Mouse (Mus musculus) cerebellum, postnatal 10 days (tissue): ENCODE measurements around the gene Trpm2.
"Not testable (repeated sequence)": the region's sequence is repeated elsewhere in the genome, so short reads cannot be mapped to it uniquely, and the experiment has no call there.

ENCODE experiments used
- DNase-seq, 2 experiments: peaks; one replicate each; pipeline ENCODE4 v3.0.0; 2021; ENCODE audit warnings: mixed read lengths in 2 of 2

Gene Trpm2

DNA sequence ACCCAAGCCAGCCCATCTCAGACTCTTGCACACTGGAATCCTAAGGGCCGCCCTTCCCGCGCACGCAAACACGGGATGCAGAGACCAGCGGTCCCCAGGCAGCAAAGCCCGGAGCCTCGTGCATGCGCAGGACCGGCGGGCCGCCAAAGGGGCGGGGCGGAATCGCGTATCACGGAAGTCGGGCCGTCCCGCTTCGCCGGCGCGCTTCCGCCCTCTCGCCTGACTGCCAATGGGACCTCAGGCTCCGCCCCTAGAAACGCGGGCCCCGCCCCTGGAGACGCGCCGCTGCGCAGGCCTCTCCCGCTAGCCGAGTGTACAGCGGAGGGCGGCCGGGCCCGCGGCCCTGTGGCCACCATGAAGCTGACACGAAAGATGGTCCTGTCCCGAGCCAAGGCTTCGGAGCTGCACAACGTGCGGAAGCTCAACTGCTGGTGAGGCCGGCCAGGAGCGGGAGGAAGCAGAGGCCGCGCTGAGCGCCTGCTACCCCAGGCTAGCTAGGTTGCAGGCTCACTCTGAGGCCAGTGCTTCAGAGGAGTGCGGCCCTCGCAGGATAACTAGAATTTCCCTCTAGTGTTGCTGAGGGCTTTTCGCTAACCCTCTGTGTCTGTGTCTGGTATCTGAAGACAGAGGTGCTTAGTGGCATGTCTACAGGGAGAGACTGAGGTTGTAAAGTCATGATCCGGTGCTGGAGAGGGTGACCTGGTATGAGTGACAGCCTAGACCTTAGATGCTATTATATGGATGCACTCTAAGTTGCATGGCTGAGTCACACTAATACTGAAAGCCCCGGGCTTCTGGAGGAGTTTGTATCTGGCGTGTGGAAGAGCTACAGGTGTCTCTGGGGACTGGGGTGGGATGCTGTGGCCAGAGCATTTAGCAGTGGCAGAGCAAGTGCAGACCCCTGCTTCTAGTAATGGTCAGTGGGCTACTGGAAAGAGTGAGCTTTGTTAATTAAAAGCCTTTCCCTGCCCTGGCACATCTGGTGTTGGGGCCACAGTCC is 8.3 kb upstream of the Trpm2 start, which contains the start of gene 1810043G02Rik:
Gene 1810043G02Rik, plus strand, starts transcription at position 174 of the 1,000 bp plus-strand sequence.
- peak; percentile 100 for DNase-seq

DNA sequence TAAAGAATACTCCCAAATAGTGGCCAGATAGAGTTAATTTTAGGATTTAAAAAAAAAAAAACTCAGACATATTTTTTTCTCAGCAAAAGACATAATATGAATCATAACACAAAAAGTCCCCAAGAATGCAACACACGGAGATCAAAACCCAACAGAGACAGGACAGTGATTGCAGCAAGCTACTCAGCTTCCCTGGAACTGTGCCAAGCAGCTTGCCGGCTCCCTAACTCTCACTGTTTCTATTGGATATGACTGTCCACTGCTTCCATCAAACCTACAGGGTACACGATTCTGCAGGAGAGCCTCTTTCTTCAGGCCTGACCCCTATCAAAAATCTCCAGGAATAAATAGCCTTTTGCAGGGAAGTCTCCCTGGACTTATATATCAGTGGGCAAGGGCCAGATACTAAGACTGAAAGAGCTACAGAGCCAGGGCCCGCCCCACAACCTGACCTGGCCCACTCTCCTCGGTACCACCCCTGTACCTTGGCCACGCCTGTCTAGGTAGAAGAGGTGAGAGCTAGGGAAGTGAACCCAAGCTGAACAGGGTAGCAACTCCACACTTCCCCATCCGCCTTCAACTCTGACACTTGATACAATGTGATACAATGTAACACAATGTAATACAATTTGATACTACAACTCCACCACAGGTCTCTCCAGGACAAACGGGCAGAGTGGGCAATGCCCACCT is 6.2 kb upstream of the Trpm2 start:
- peak; percentile 67 to 72 for DNase-seq

DNA sequence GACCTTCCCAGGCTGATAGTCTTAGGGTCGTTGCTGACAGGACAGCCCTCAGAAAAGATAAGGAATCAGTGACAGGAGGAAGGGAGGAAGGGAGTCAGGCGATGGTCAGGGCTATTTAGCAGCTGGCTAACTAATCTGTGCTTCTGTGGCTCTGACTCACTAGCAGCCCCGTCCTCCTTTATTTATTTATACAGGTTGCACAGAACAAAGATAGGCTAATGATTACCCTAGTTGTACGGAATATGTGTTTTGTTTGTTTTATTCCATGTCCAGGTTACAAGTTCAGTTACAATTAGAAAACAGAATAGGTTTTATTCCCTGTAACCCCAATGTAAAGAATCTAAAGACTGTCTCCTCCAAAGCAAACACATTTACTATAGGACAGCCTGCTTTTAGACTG is 5.3 kb upstream of the Trpm2 start:
- no peak for DNase-seq

- peak in 1 of 2 experiments; percentile 42 for DNase-seq
Observed at GRCm38 (mm10) chr10:77974811-77975210, 4.4 kb upstream of the Trpm2 start.

- no peak for DNase-seq
Observed at GRCm38 (mm10) chr10:77974323-77974722, 4.0 kb upstream of the Trpm2 start.

DNA sequence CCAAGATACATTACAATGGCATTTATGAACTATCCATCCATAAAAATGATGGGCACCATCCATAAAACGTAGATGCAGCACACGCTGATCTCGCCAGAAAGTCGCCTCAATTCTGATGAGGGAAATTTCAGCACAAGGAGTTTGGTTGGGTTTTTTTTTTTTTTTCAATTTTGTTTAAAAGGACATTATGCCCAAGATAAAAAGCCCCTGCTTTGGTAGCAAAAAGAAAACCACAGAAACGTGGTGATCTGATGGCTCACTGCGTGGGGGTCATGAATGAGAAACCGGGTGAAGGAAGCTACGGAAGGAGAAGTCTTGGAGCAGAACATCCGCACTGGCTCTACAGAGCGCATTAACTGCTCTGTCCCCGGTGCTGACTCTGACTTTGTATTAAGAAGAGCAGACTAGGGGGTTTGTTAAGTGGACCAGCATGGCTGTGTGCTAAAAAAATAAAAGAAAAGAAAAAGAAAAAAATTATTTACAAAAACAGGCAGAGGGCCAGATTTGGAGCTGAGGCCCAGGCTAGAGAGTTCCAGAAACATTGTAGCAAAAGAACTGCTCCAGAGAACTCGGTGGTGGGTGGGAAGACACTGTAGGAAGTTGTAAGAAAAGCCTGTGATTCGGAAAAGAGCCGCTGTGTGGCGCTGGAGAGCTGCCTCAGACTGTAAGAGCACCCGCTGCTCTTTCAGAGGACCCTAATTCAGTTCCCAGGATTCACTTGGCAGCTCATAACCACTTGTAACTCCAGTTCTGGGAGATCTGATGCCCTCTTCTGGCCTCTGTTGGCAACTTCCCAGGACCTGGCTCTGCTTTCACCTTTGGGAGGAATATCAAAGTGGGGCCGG is 1.6 kb upstream of the Trpm2 start:
- DNase-seq = peak in 1 of 2 experiments; percentile 36

- no peak for DNase-seq
Observed at GRCm38 (mm10) chr10:77971191-77971590, 828 bp upstream of the Trpm2 start.

- no peak for DNase-seq
Observed at GRCm38 (mm10) chr10:77969973-77970325, 414 bp downstream of the Trpm2 start.

DNA sequence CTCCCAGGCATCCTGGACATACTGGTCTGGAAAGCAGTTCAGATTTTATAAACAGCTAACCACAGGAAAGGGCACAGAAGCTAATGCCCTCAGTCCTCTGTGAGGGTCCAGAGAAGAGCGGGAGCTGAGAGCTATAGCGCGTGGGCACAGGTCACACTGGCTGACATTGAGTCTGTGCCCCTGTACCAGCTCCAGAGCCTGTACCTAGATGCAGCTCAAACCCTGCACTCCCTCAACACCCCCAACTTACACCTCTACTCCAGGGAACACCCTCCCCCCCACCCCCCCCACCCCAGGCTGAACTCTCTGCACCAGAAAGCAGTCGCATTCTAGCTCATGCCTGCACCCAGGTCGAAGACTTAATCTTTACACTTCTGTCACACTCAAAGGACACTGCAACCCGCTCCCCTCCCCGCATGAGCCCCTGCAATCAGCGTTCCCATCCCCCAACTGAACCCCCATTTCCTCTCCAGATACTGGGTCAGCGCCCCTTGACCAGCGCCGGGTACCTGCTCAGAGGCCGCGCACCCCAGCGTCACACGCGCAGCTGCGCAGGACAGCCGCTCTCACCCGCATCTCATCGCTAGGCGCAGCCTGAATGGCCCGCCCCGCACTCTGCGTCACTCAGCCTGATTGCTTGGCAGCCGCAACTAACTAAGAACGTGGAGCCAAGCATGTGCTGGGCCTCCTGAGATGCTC is 940 bp downstream of the Trpm2 start:
- DNase-seq = peak; percentile 81 to 83

- no peak for DNase-seq
Observed at GRCm38 (mm10) chr10:77963971-77964370, 6.4 kb downstream of the Trpm2 start.

DNA sequence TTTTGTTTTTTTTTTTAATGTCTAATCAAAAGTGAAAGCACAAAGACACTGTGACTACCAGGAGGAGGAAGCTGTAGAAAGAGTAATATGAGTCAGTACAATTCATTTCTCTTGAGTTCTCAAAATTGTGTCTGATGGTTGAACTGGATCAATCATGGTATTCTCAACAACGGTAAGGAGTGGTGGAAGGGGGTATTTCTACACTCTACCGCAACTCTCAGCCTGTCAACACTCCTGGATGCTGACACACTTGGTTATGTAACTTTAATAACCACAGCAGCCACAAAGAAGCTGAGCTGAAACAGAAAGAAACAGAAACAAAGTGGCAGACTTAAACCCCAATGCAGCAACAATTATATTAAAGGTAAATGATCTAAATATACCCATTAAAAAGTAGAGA is 7.6 kb downstream of the Trpm2 start:
- DNase-seq = no peak

GRCm38 (mm10) chr10:77950468-77950867 is 19.9 kb downstream of the Trpm2 start:
- not testable (repeated sequence) for DNase-seq

GRCm38 (mm10) chr10:77939685-77940084 is 30.7 kb downstream of the Trpm2 start:
- no peak for DNase-seq

DNA sequence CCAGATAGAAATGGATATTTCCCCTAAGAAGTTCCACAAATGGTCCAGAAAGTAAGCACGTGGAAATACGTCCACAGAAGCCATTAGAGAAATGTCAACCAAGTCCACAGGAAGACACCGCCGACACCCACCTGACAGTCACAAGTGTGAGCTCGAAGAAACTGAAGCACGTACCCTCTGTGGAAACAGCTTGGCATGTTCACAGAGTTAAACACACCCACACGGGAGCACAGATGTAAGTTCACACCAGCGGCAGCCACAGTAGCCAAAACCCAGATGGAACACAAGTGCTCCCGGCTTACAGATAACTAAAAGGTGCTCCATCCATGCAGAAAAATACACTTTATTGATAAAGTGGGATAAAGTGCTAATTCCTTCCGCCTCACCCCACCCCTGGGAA is 43.0 kb downstream of the Trpm2 start:
- DNase-seq = no peak

DNA sequence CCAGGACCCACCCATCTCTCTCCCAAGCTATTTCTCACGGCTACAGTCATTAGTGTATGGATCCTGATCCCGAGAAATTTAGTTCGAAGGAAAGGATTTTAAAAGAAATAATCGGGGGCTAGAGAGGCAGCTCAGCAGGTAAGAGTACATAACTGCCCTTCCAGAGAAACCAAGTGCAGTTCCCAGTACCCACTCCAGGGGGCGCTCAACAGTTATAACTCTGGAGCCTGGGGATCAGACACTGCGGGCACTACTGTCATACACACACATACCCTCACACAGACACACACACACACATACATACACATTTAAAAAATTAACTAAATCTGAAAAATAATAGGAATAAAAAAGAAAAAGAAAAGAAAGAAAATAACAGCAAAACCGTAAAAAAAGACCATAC is 44.2 kb downstream of the Trpm2 start:
- peak; percentile 70 to 79 for DNase-seq

DNA sequence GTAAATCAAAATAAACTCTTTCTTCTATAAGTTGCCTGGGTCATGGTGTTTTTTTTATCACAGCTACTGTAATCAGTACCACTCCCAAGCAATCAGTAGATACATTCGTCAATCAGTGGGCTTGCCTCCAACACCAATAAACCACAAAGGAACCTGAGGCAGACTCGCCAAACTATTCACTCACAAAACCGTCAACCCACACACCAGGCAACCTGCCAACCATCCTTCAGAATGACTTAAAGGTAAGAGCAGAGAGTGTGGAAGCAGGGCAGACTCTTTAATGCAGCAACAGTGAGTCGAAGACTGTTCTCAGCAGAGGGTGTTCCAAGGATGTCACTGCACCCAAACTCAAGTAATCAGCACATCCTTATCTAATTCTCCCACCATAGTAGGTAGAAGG is 47.7 kb downstream of the Trpm2 start:
- no peak for DNase-seq

DNA sequence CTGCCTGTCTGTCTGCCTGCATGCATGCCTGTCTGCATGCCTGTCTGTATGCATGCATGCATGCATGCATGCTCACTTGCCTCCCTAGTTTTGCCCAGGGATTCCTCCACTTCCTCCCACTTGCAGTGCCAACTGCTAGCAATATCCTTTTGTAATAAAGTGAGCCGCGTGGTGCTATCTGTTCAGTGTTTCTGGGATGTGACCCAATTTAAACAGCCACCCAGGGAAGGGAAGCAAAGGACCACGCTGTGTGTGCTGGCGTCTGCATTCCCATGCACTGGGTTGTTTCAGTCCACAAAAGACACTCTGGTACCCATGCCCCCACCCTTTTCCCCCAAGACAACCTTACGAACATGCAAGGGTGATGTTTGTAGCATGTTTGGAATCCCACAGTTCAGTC is 49.4 kb downstream of the Trpm2 start:
- no peak for DNase-seq

GRCm38 (mm10) chr10:77916636-77917335 is 53.6 kb downstream of the Trpm2 start:
- DNase-seq = peak; percentile 77 to 78

DNA sequence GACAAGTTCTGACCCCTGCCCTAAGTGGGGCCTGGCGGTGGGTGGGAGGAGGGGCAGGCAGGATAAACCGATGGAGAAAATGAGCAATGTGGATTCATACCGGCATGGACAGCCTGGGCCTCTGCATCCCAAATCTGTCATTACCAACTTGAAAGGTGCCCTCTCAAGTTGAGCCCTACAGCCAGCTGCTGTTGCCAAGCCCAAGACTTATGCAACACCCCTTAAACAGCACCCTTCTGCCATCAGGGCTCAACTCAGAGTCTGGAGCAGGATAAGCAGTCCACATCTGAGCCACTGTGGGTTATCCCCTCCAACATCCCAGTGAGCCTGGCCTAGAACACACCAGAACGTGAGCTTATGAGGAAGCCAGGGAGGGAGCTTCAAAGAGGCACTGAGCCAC is 57.1 kb downstream of the Trpm2 start:
- no peak for DNase-seq

DNA sequence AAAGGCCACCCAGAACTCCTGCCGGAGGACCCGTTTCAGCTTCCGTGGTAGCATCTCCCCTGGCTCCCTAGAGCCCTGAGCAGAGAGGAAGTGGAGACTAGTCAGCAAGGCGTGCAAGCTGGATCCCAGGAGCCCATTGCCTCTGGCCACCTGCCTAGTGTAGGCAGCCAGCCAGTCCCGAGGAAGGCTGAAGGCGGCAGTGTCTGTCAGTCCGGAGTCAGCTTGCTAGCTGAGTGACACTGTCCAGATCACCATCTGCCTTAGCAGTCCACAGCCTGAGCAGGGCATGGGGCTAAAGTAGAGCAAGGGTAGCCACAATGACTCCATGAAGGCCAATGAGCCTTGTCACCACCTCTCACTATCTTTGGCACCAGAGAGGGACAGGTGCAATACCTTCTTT is 57.8 kb downstream of the Trpm2 start:
- peak; percentile 47 to 64 for DNase-seq

- peak; percentile 88 to 90 for DNase-seq
Observed at GRCm38 (mm10) chr10:77902894-77903715, 67.3 kb downstream of the Trpm2 start.
